Mouse (Mus musculus): ENCODE data around the gene Fam183b. TPM values are rescaled to one million over a fixed set of nuclear protein-coding genes. Genes with fewer than 3 reads are reported as not detected.

Gene Fam183b
- total and polyA plus RNA-seq, 3 experiments: not detected

Other genes with a start within 250 kb of the Fam183b start
Only the 20 nearest of the 27 such genes appear.
- gene Trim58, start 161.5 kb downstream of the Fam183b start, total RNA-seq (2014; fragmentation: Nextera tagmentation): 19.0 TPM in 1 of 2 replicates, not detected in the other
- not detected in 2 replicates for gene Trim58, start 161.5 kb downstream of the Fam183b start, total RNA-seq (2017)
- not detected in 2 replicates for gene Trim58, start 161.5 kb downstream of the Fam183b start, polyA plus RNA-seq (2012)
- not detected in 2 replicates for gene Olfr322, start 143.2 kb downstream of the Fam183b start, total RNA-seq (2014; fragmentation: Nextera tagmentation)
- under 0.01 and 0.16 TPM in 2 replicates for gene Olfr322, start 143.2 kb downstream of the Fam183b start, total RNA-seq (2017)
- not detected in 2 replicates for gene Olfr322, start 143.2 kb downstream of the Fam183b start, polyA plus RNA-seq (2012)
- gene Olfr320, start 120.9 kb downstream of the Fam183b start, total RNA-seq (2014; fragmentation: Nextera tagmentation): not detected in 2 replicates
- 0.06 TPM in 1 of 2 replicates, not detected in the other for gene Olfr320, start 120.9 kb downstream of the Fam183b start, total RNA-seq (2017)
- not detected in 2 replicates for gene Olfr320, start 120.9 kb downstream of the Fam183b start, polyA plus RNA-seq (2012)
- not detected in 2 replicates for gene Olfr319, start 102.8 kb downstream of the Fam183b start, total RNA-seq (2014; fragmentation: Nextera tagmentation)
- gene Olfr319, start 102.8 kb downstream of the Fam183b start, total RNA-seq (2017): 0.27 TPM in 1 of 2 replicates, not detected in the other
- gene Olfr319, start 102.8 kb downstream of the Fam183b start, polyA plus RNA-seq (2012): not detected in 2 replicates
- gene Olfr318, start 77.9 kb downstream of the Fam183b start, total RNA-seq (2014; fragmentation: Nextera tagmentation): 0.45 TPM in 1 of 2 replicates, not detected in the other
- gene Olfr318, start 77.9 kb downstream of the Fam183b start, total RNA-seq (2017): 0.06 and 0.33 TPM in 2 replicates
- not detected in 2 replicates for gene Olfr318, start 77.9 kb downstream of the Fam183b start, polyA plus RNA-seq (2012)
- gene Olfr317, start 62.7 kb downstream of the Fam183b start, total RNA-seq (2014; fragmentation: Nextera tagmentation): not detected in 2 replicates
- not detected in 2 replicates for gene Olfr317, start 62.7 kb downstream of the Fam183b start, total RNA-seq (2017)
- not detected in 2 replicates for gene Olfr317, start 62.7 kb downstream of the Fam183b start, polyA plus RNA-seq (2012)
- gene Olfr316, start 49.2 kb downstream of the Fam183b start, total RNA-seq (2014; fragmentation: Nextera tagmentation): not detected in 2 replicates
- gene Olfr316, start 49.2 kb downstream of the Fam183b start, total RNA-seq (2017): 0.06 and 0.33 TPM in 2 replicates
- not detected in 2 replicates for gene Olfr316, start 49.2 kb downstream of the Fam183b start, polyA plus RNA-seq (2012)
- gene Olfr315, start 28.8 kb downstream of the Fam183b start, total RNA-seq (2014; fragmentation: Nextera tagmentation): not detected in 2 replicates
- gene Olfr315, start 28.8 kb downstream of the Fam183b start, total RNA-seq (2017): not detected in 2 replicates
- not detected in 2 replicates for gene Olfr315, start 28.8 kb downstream of the Fam183b start, polyA plus RNA-seq (2012)
- not detected in 2 replicates for gene Olfr314, start 19.0 kb downstream of the Fam183b start, total RNA-seq (2014; fragmentation: Nextera tagmentation)
- gene Olfr314, start 19.0 kb downstream of the Fam183b start, total RNA-seq (2017): 0.05 and 0.06 TPM in 2 replicates
- gene Olfr314, start 19.0 kb downstream of the Fam183b start, polyA plus RNA-seq (2012): not detected in 2 replicates
- gene Olfr313, start 13.0 kb upstream of the Fam183b start, total RNA-seq (2014; fragmentation: Nextera tagmentation): not detected in 2 replicates
- 0.11 TPM in 1 of 2 replicates, not detected in the other for gene Olfr313, start 13.0 kb upstream of the Fam183b start, total RNA-seq (2017)
- gene Olfr313, start 13.0 kb upstream of the Fam183b start, polyA plus RNA-seq (2012): not detected in 2 replicates
- not detected in 2 replicates for gene Olfr312, start 27.3 kb upstream of the Fam183b start, total RNA-seq (2014; fragmentation: Nextera tagmentation)
- gene Olfr312, start 27.3 kb upstream of the Fam183b start, total RNA-seq (2017): 0.05 and 0.64 TPM in 2 replicates
- not detected in 2 replicates for gene Olfr312, start 27.3 kb upstream of the Fam183b start, polyA plus RNA-seq (2012)
- not detected in 2 replicates for gene Olfr311, start 37.3 kb upstream of the Fam183b start, total RNA-seq (2014; fragmentation: Nextera tagmentation)
- gene Olfr311, start 37.3 kb upstream of the Fam183b start, total RNA-seq (2017): 0.33 TPM in 1 of 2 replicates, not detected in the other
- gene Olfr311, start 37.3 kb upstream of the Fam183b start, polyA plus RNA-seq (2012): not detected in 2 replicates
- gene Gm12258, start 45.2 kb upstream of the Fam183b start, total RNA-seq (2014; fragmentation: Nextera tagmentation): 13.9 and 15.1 TPM in 2 replicates
- gene Gm12258, start 45.2 kb upstream of the Fam183b start, total RNA-seq (2017): 8.7 and 8.8 TPM in 2 replicates
- gene Gm12258, start 45.2 kb upstream of the Fam183b start, polyA plus RNA-seq (2012): 0.21 and 0.62 TPM in 2 replicates
- 1.5 and 10.3 TPM in 2 replicates for gene 2810021J22Rik, start 65.3 kb upstream of the Fam183b start, total RNA-seq (2014; fragmentation: Nextera tagmentation)
- gene 2810021J22Rik, start 65.3 kb upstream of the Fam183b start, total RNA-seq (2017): 0.46 and 1.7 TPM in 2 replicates
- 0.02 TPM in 2 replicates for gene 2810021J22Rik, start 65.3 kb upstream of the Fam183b start, polyA plus RNA-seq (2012)
- 22.0 and 22.6 TPM in 2 replicates for gene Zfp39, start 102.3 kb upstream of the Fam183b start, total RNA-seq (2014; fragmentation: Nextera tagmentation)
- gene Zfp39, start 102.3 kb upstream of the Fam183b start, total RNA-seq (2017): 5.5 and 7.0 TPM in 2 replicates
- gene Zfp39, start 102.3 kb upstream of the Fam183b start, polyA plus RNA-seq (2012): 0.80 and 0.85 TPM in 2 replicates
- gene Btnl10, start 115.9 kb upstream of the Fam183b start, total RNA-seq (2014; fragmentation: Nextera tagmentation): 17.5 TPM in 1 of 2 replicates, not detected in the other
- gene Btnl10, start 115.9 kb upstream of the Fam183b start, total RNA-seq (2017): under 0.01 TPM in 1 of 2 replicates, not detected in the other
- not detected in 2 replicates for gene Btnl10, start 115.9 kb upstream of the Fam183b start, polyA plus RNA-seq (2012)
- gene Rnf187, start 137.0 kb upstream of the Fam183b start, total RNA-seq (2014; fragmentation: Nextera tagmentation): 55.7 and 55.8 TPM in 2 replicates
- gene Rnf187, start 137.0 kb upstream of the Fam183b start, total RNA-seq (2017): 72.8 and 106 TPM in 2 replicates
- 225 and 312 TPM in 2 replicates for gene Rnf187, start 137.0 kb upstream of the Fam183b start, polyA plus RNA-seq (2012)
- 2.7 and 23.2 TPM in 2 replicates for gene Hist3h2ba, start 147.0 kb upstream of the Fam183b start, total RNA-seq (2014; fragmentation: Nextera tagmentation)
- gene Hist3h2ba, start 147.0 kb upstream of the Fam183b start, total RNA-seq (2017): 6.0 and 7.1 TPM in 2 replicates
- gene Hist3h2ba, start 147.0 kb upstream of the Fam183b start, polyA plus RNA-seq (2012): 0.20 TPM in 1 of 2 replicates, not detected in the other
- gene Hist3h2a, start 152.7 kb upstream of the Fam183b start, total RNA-seq (2014; fragmentation: Nextera tagmentation): 93.3 and 107 TPM in 2 replicates
- 108 and 128 TPM in 2 replicates for gene Hist3h2a, start 152.7 kb upstream of the Fam183b start, total RNA-seq (2017)
- gene Hist3h2a, start 152.7 kb upstream of the Fam183b start, polyA plus RNA-seq (2012): 6.2 and 13.5 TPM in 2 replicates
- not detected in 2 replicates for gene Trim17, start 152.7 kb upstream of the Fam183b start, total RNA-seq (2014; fragmentation: Nextera tagmentation)
- 0.11 and 0.12 TPM in 2 replicates for gene Trim17, start 152.7 kb upstream of the Fam183b start, total RNA-seq (2017)
- gene Trim17, start 152.7 kb upstream of the Fam183b start, polyA plus RNA-seq (2012): 0.12 and 7.5 TPM in 2 replicates